Mouse (Mus musculus): ENCODE measurements around the gene Cd86.

The Cd86 gene

GRCm38 (mm10) chr16:36655199-36655598, 10.7 kb downstream of the Cd86 start:
- DNase-seq, result no peak

GRCm38 (mm10) chr16:36651174-36651766, 14.6 kb downstream of the Cd86 start:
- no peak for DNase-seq

GRCm38 (mm10) chr16:36650511-36650910, 15.4 kb downstream of the Cd86 start:
- no peak for DNase-seq

- DNase-seq, result no peak
Observed at GRCm38 (mm10) chr16:36649304-36649703, 16.6 kb downstream of the Cd86 start.

GRCm38 (mm10) chr16:36645124-36645523, 20.8 kb downstream of the Cd86 start:
- no peak for DNase-seq

GRCm38 (mm10) chr16:36642696-36643046, 23.2 kb downstream of the Cd86 start:
- DNase-seq, result no peak

- no peak for DNase-seq
Observed at GRCm38 (mm10) chr16:36641830-36642695, 23.8 kb downstream of the Cd86 start.

GRCm38 (mm10) chr16:36640993-36641392, 24.9 kb downstream of the Cd86 start:
- no peak for DNase-seq

- DNase-seq, result no peak
Observed at GRCm38 (mm10) chr16:36639812-36640504, 25.9 kb downstream of the Cd86 start.

GRCm38 (mm10) chr16:36636800-36637199, 29.1 kb downstream of the Cd86 start:
- no peak for DNase-seq

GRCm38 (mm10) chr16:36634971-36635710, 30.7 kb downstream of the Cd86 start:
- no peak for DNase-seq

- DNase-seq, result no peak
Observed at GRCm38 (mm10) chr16:36634421-36634820, 31.5 kb downstream of the Cd86 start.

- no peak for DNase-seq
Observed at GRCm38 (mm10) chr16:36632229-36632628, 33.7 kb downstream of the Cd86 start.

GRCm38 (mm10) chr16:36631607-36632006, 34.3 kb downstream of the Cd86 start:
- DNase-seq, result no peak

GRCm38 (mm10) chr16:36627740-36628139, 38.1 kb downstream of the Cd86 start:
- no peak for DNase-seq

- no peak for DNase-seq
Observed at GRCm38 (mm10) chr16:36626567-36627197, 39.2 kb downstream of the Cd86 start.

- DNase-seq, result no peak
Observed at GRCm38 (mm10) chr16:36625909-36626308, 40.0 kb downstream of the Cd86 start.

GRCm38 (mm10) chr16:36622320-36622719, 43.6 kb downstream of the Cd86 start:
- peak; percentile 9 for DNase-seq

- DNase-seq, result no peak
Observed at GRCm38 (mm10) chr16:36621108-36621507, 44.8 kb downstream of the Cd86 start.

- no peak for DNase-seq
Observed at GRCm38 (mm10) chr16:36613701-36614100, 52.2 kb downstream of the Cd86 start.

- DNase-seq, result no peak
Observed at GRCm38 (mm10) chr16:36602632-36603031, 63.2 kb downstream of the Cd86 start.

- no peak for DNase-seq
Observed at GRCm38 (mm10) chr16:36598265-36598664, 67.6 kb downstream of the Cd86 start.
